Mouse (Mus musculus) testis, postnatal 14 days (tissue): ENCODE measurements around the gene Ccl1.

Source experiments
- DNase-seq: peaks from one replicate; pipeline ENCODE4 v3.0.0; 2021; ENCODE audit warnings: low spot score

The Ccl1 gene

GRCm38 (mm10) chr11:82305590-82305989, at the start of gene Ccl1:
Ccl1 (minus strand) TSS chr11:82305690.
- no peak for DNase-seq

GRCm38 (mm10) chr11:82351039-82351438, 45.5 kb upstream of the Ccl1 start:
- DNase-seq: no peak

- DNase-seq: no peak
These were observed 35.4 kb upstream of the Ccl1 start for GRCm38 (mm10) chr11:82340900-82341299.

GRCm38 (mm10) chr11:82340416-82340815, 34.9 kb upstream of the Ccl1 start:
- DNase-seq: no peak

GRCm38 (mm10) chr11:82339921-82340401, 34.5 kb upstream of the Ccl1 start:
- DNase-seq: no peak

GRCm38 (mm10) chr11:82313153-82313552, 7.7 kb upstream of the Ccl1 start:
- DNase-seq: no peak

GRCm38 (mm10) chr11:82310336-82311045, 5.0 kb upstream of the Ccl1 start:
- no peak for DNase-seq

- peak; percentile 57 for DNase-seq
These were observed 7.6 kb downstream of the Ccl1 start for GRCm38 (mm10) chr11:82297895-82298294.

GRCm38 (mm10) chr11:82290841-82291240, 14.6 kb downstream of the Ccl1 start:
- DNase-seq: no peak

GRCm38 (mm10) chr11:82274149-82274812, 31.2 kb downstream of the Ccl1 start:
- no peak for DNase-seq

- peak; percentile 8 for DNase-seq
These were observed 46.4 kb downstream of the Ccl1 start for GRCm38 (mm10) chr11:82259131-82259530.

- no peak for DNase-seq
These were observed 49.9 kb downstream of the Ccl1 start for GRCm38 (mm10) chr11:82255601-82256000.

GRCm38 (mm10) chr11:82253421-82253820, 52.1 kb downstream of the Ccl1 start:
- no peak for DNase-seq

- DNase-seq: no peak
These were observed 54.2 kb downstream of the Ccl1 start for GRCm38 (mm10) chr11:82251251-82251650.

GRCm38 (mm10) chr11:82249945-82250344, 55.5 kb downstream of the Ccl1 start:
- no peak for DNase-seq

- no peak for DNase-seq
These were observed 68.1 kb downstream of the Ccl1 start for GRCm38 (mm10) chr11:82237439-82237838.

- DNase-seq: peak; percentile 9
These were observed 69.8 kb downstream of the Ccl1 start for GRCm38 (mm10) chr11:82235551-82236207.

GRCm38 (mm10) chr11:82233991-82234390, 71.5 kb downstream of the Ccl1 start:
- DNase-seq: peak; percentile 49

- DNase-seq: no peak
These were observed 78.5 kb downstream of the Ccl1 start for GRCm38 (mm10) chr11:82226976-82227375.

GRCm38 (mm10) chr11:82225936-82226335, 79.6 kb downstream of the Ccl1 start:
- no peak for DNase-seq

GRCm38 (mm10) chr11:82216531-82216930, 89.0 kb downstream of the Ccl1 start:
- DNase-seq: no peak

- no peak for DNase-seq
These were observed 91.1 kb downstream of the Ccl1 start for GRCm38 (mm10) chr11:82214405-82214804.

GRCm38 (mm10) chr11:82206960-82207488, 98.5 kb downstream of the Ccl1 start:
- DNase-seq: no peak
